Mouse (Mus musculus) bone marrow, adult 2 months (tissue): ENCODE measurements at regions not wholly inside any gene's neighbourhood (a gene's known extent, or its start where the extent isn't known, plus 50 kb on each side); places are given as distances from the start of the nearest gene placed in this dataset.

Experiments used
- CTCF ChIP-seq: fragments of 200-500 bp; IDR thresholded peaks from 2 replicates; pipeline ENCODE4 v1.5.1; 2011; ENCODE audit warnings: low read length, control low read depth; ENCODE audit not compliant: control insufficient read depth, insufficient read depth
- POLR2A ChIP-seq: fragments of 200-500 bp; IDR thresholded peaks from 2 replicates; pipeline ENCODE4 v1.6.1; 2011; ENCODE audit warnings: low read depth, mild to moderate bottlenecking, control low read depth, low read length, borderline replicate concordance; ENCODE audit not compliant: control insufficient read depth

GRCm38 (mm10) chr4:148723208-148723607 lies 80.1 kb downstream of the Gm572 start:
- TF ChIP-seq CTCF (no peak), POLR2A (no peak)
